Mouse (Mus musculus) ovary, adult 2 months (tissue): ENCODE data around the gene Slc25a14. TPM values are rescaled to one million over a fixed set of nuclear protein-coding genes. Genes with fewer than 3 reads are reported as not detected.

Experiments used
- polyA plus RNA-seq: library from polyadenylated mRNA; depleted of rRNA; stranded (reverse); fragments of >200 nt; gene quantifications from 2 replicates; pipeline ENCODE4 v1.2.3, GENCODE M21; 2012; rRNA removed

Slc25a14 gene
- 1.8 and 2.3 TPM in 2 replicates for polyA plus RNA-seq

DNA sequence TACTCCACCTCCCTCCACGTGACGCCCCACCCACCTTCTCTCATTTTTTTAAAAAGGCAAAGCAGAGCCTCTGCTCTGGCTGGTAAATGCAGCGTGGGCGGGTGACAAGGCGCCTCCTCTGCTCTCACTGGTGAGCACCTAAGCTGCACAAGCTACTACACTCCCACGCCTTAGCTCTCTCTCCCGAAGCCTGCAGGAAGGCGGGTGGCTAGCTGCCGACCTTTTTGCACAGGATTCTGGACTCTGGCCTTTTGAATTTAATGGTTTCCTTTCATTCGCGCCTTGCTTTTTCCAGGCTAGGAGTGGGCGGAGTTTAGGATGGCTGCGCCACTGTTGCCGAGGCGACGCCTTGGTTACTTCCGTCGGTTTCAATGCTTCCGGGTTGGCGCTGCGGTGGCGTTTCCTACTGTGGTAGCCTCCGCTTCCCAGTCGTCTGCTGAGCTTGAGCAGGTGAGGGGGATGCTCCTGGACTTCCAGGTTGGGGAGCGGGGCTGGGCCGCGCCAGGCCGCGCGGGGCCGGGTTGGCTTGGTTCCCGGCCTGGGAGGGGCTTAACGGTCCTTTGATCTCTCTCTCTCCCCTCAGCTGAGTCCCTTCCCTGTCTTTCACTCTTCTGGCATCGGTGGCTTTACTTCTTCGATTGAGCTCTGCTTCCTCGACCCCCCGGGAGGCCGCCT, at the start of gene Slc25a14:
Slc25a14 (plus strand) TSS at position 35 of the 675 bp plus-strand sequence.

DNA sequence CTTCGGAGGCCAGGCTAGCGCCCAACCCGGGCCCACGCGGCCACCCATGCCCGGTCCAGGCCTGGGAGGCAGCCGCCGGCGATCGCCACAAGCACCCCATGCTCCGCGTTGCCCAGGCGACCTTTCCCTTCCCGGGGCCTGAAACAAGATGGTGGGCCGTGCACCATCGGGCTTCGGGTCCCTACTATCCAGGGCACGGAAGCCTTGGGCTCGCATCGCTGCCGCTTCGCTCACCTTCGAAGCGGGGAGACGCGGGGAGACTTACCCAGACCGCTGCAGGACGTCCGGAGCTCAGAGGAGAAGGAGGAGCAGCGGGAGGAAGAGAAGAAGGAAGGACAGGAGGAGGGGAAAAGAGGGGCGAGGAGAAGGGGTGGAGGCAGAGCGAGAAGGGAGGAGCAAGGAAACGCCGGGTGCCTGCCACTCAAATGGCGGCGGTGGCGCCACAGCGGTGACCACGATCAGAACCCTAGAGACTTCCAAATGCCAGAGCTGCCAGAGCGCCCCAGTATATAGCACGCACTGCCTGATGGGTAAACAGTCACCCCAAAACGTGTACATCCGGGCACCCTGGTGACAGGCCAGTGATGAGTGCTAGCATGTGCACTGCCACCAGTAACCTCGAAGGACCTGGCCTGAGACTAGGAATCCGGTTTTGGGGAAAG, 29.0 kb upstream of the Slc25a14 start, which contains the start of gene Zfp280c:
Zfp280c (minus strand) TSS at position 406 of the 662 bp plus-strand sequence.

GRCm38 (mm10) chrX:48674171-48674570, 51.0 kb downstream of the Slc25a14 start, which contains the start of gene Gpr119:
Gene Gpr119, minus strand, starts transcription at chrX:48674478.

DNA sequence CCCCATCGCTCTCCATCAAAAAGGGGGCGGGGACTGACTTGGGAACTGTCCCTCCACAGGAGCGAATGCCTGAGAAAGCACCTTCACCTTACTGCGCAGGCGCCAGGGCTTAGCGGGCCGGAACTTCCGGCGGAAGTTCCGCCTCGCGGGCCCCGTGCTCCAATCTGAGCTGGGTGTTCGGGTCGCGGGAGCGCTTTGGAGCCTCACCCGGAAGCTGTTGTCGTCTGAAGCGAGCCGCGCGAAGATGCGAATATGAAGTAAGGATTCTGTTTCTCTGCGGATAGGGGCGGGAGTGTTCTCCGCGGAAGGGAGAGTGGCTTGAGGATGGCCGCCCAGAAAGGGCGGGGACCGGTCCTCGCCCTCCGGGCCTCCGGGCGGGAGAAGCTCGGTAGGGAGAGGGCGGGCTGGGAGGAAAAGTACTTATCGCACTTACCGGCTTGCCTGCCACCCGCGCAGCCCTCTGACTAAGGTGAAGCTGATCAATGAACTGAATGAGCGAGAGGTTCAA, 71.7 kb downstream of the Slc25a14 start, which contains the start of gene Rbmx2:
Rbmx2 (plus strand) TSS at position 141 of the 508 bp plus-strand sequence.

Other genes with a start within 250 kb of the Slc25a14 start
- 15.2 and 17.4 TPM in 2 replicates for gene Elf4, start 160.3 kb upstream of the Slc25a14 start, polyA plus RNA-seq
- 10.3 and 16.5 TPM in 2 replicates for gene Aifm1, start 109.8 kb upstream of the Slc25a14 start, polyA plus RNA-seq
- 8.3 and 15.1 TPM in 2 replicates for gene Rab33a, start 104.1 kb upstream of the Slc25a14 start, polyA plus RNA-seq
- gene Zfp280c, start 28.9 kb upstream of the Slc25a14 start, polyA plus RNA-seq = 2.5 and 2.6 TPM in 2 replicates
- not detected in 2 replicates for gene Gpr119, start 51.1 kb downstream of the Slc25a14 start, polyA plus RNA-seq
- 0.75 and 0.84 TPM in 2 replicates for gene Rbmx2, start 71.6 kb downstream of the Slc25a14 start, polyA plus RNA-seq